8 mouse cellular contexts compared by ENCODE assay signal in genomic region chr1:152901765-152902664, GRCm38 (mm10). TPM values are rescaled to one million over a fixed set of nuclear protein-coding genes. Genes with fewer than 3 reads are reported as not detected.
DNase-seq lines count a peak whose midpoint lies in the region; ATAC-seq and TF ChIP-seq lines count a peak whose summit lies in the region.

TSS of gene Smg7 (minus strand) at chr1:152902646.

- peak; percentile 85 for DNase-seq in adrenal gland, adult 2 months
- peak; percentile 85 for DNase-seq in embryo, embryonic 11 days
- DNase-seq in gastrocnemius, postnatal 25 days: no peak
- peak; percentile 90 for DNase-seq in intestine, embryonic 14.5 days (ENCODE audit: low spot score)
- DNase-seq in limb, embryonic 14.5 days (ENCODE audit: low spot score): peak; percentile 26
- DNase-seq in yolk sac, embryonic 10.5 days (ENCODE audit: low spot score): no peak

- no peak for TF ChIP-seq CTCF in E14TG2a.4 (conservative IDR thresholded peaks at IDR 0.05; ENCODE audit: low read length)

- H3K27me3 ChIP-seq in E14TG2a.4 (ENCODE audit: insufficient read depth, low read length): no peaks in the 10 kb centered on the region
- no peaks in the 10 kb centered on the region for H3K27me3 ChIP-seq in intestine, embryonic 14.5 days (replicated peaks; ENCODE audit: control insufficient read depth, insufficient read depth, low read length)
- no peaks in the 10 kb centered on the region for H3K27me3 ChIP-seq in limb, embryonic 14.5 days (ENCODE audit: control insufficient read depth, insufficient read depth, low read length)
- H3K27me3 ChIP-seq in neural tube, embryonic 13.5 days: no peaks in the 10 kb centered on the region

- H3K4me3 ChIP-seq in E14TG2a.4 (replicated peaks; ENCODE audit: low read length): peak within 1 kb of the TSS; percentile 94
- peak within 1 kb of the TSS; percentile 94 for H3K4me3 ChIP-seq in intestine, embryonic 14.5 days (ENCODE audit: low read depth, low read length)
- peak within 1 kb of the TSS; percentile 89 for H3K4me3 ChIP-seq in limb, embryonic 14.5 days (replicated peaks; ENCODE audit: low read length)
- peak within 1 kb of the TSS; percentile 90 for H3K4me3 ChIP-seq in neural tube, embryonic 13.5 days

- H3K4me1 ChIP-seq in E14TG2a.4 (replicated peaks; ENCODE audit: low read depth, low read length): peaks cover 61% of the 10 kb centered on the region
- peaks cover 12% of the 10 kb centered on the region for H3K4me1 ChIP-seq in intestine, embryonic 14.5 days (replicated peaks; ENCODE audit: control insufficient read depth, insufficient read depth, low read length)
- peaks cover 9% of the 10 kb centered on the region for H3K4me1 ChIP-seq in limb, embryonic 14.5 days (ENCODE audit: control insufficient read depth, insufficient read depth, low read length)
- peaks cover 29% of the 10 kb centered on the region for H3K4me1 ChIP-seq in neural tube, embryonic 13.5 days (replicated peaks)

- H3K9ac ChIP-seq in intestine, embryonic 14.5 days (ENCODE audit: low read length): peak within 1 kb of the TSS; percentile 97
- peak within 1 kb of the TSS; percentile 96 for H3K9ac ChIP-seq in limb, embryonic 14.5 days (ENCODE audit: low read depth, low read length, severe bottlenecking)
- peak within 1 kb of the TSS; percentile 91 for H3K9ac ChIP-seq in neural tube, embryonic 13.5 days

- no peaks in the 10 kb centered on the region for H3K9me3 ChIP-seq in E14TG2a.4 (ENCODE audit: low read length)
- no peaks in the 10 kb centered on the region for H3K9me3 ChIP-seq in intestine, embryonic 14.5 days (ENCODE audit: control insufficient read depth, low read length)
- no peaks in the 10 kb centered on the region for H3K9me3 ChIP-seq in limb, embryonic 14.5 days (ENCODE audit: control insufficient read depth, low read length)
- H3K9me3 ChIP-seq in neural tube, embryonic 13.5 days: no peaks in the 10 kb centered on the region

- ATAC-seq in intestine, embryonic 14.5 days (replicated peaks; ENCODE audit: low FRiP score, low TSS enrichment, low read depth): peak; percentile 42
- peak; percentile 34 for ATAC-seq in limb, embryonic 14.5 days (ENCODE audit: low FRiP score, low read depth)
- peak; percentile 52 for ATAC-seq in neural tube, embryonic 13.5 days (ENCODE audit: low read depth)

- peak within 1 kb of the TSS; percentile 97 for H3K27ac ChIP-seq in intestine, embryonic 14.5 days (ENCODE audit: low read depth)
- H3K27ac ChIP-seq in limb, embryonic 14.5 days (replicated peaks; ENCODE audit: low read depth, low read length): peak within 1 kb of the TSS; percentile 95
- peak within 1 kb of the TSS; percentile 99 for H3K27ac ChIP-seq in neural tube, embryonic 13.5 days (replicated peaks)

- peak; percentile 67; the same call in 1 of the 2 replicates for TF ChIP-seq POLR2A in limb, embryonic 14.5 days (IDR thresholded peaks at IDR 0.05; ENCODE audit: borderline replicate concordance, extremely low read depth, insufficient read depth, insufficient read length)

- peak within 1 kb of the TSS; percentile 98 for H3K4me2 ChIP-seq in intestine, embryonic 14.5 days (ENCODE audit: low read length)
- peak within 1 kb of the TSS; percentile 96 for H3K4me2 ChIP-seq in limb, embryonic 14.5 days (replicated peaks; ENCODE audit: low read depth, low read length, severe bottlenecking)
- peak within 1 kb of the TSS; percentile 96 for H3K4me2 ChIP-seq in neural tube, embryonic 13.5 days

- WGBS in intestine, embryonic 14.5 days: under 1% methylated on average over 89 of the region's 93 CpGs
- WGBS in limb, embryonic 14.5 days: under 1% methylated on average over 53 of the region's 93 CpGs
- WGBS in neural tube, embryonic 13.5 days: under 1% methylated on average over 83 of the region's 93 CpGs

- peaks cover 17% of the 10 kb centered on the region for H3K36me3 ChIP-seq in E14TG2a.4 (ENCODE audit: insufficient read depth, low read length)
- H3K36me3 ChIP-seq in intestine, embryonic 14.5 days (ENCODE audit: control insufficient read depth, insufficient read depth, low read length): 0 out of 2 replicates have a peak, but pooled peaks cover 9% of the 10 kb centered on the region
- 0 out of 2 replicates have a peak, but pooled peaks cover 2% of the 10 kb centered on the region for H3K36me3 ChIP-seq in limb, embryonic 14.5 days (ENCODE audit: control insufficient read depth, insufficient read depth, low read length)
- H3K36me3 ChIP-seq in neural tube, embryonic 13.5 days: no peaks in the 10 kb centered on the region

RNA-seq across cellular contexts. Expression of gene Smg7, which starts in this region (rescaled TPM):
- total RNA-seq in adrenal gland, adult 2 months (2021): 10 to 100 TPM; 48.8 to 82.2 TPM
- 34.4 and 43.5 TPM in 2 replicates for polyA plus RNA-seq in adrenal gland, adult 2 months (2012; rRNA removed)
- 10 to 100 TPM; 30.3 to 31.5 TPM for total RNA-seq in gastrocnemius, postnatal 25 days (2021)
- 32.9 and 34.8 TPM in 2 replicates for polyA plus RNA-seq in intestine, embryonic 14.5 days (2014; fragmentation: Nextera tagmentation; extraction: Ambion mirVana)
- 37.3 and 42.9 TPM in 2 replicates for polyA plus RNA-seq in limb, embryonic 14.5 days (2012; rRNA removed)
- polyA plus RNA-seq in limb, embryonic 14.5 days (2014; fragmentation: Nextera tagmentation; extraction: Ambion mirVana): 30.0 and 33.2 TPM in 2 replicates
- polyA plus RNA-seq in neural tube, embryonic 13.5 days (2015; fragmentation: Nextera tagmentation; extraction: Ambion mirVana): 32.8 and 35.3 TPM in 2 replicates

Comparison
In these comparisons a context has a peak if more than half of its experiments do, and no peak if none do; other contexts are left out.
1. DNase-seq: peak in adrenal gland, adult 2 months (single experiment), embryo, embryonic 11 days (single experiment), intestine, embryonic 14.5 days (single experiment) and limb, embryonic 14.5 days (single experiment); none in gastrocnemius, postnatal 25 days (single experiment) and yolk sac, embryonic 10.5 days (single experiment).
2. Peak in every context shown above with its lines, with median percentiles within 50 percentile points of each other: H3K4me3 ChIP-seq, ATAC-seq, H3K27ac ChIP-seq, H3K4me2 ChIP-seq and H3K9ac ChIP-seq.